Mouse (Mus musculus): Measurements from ENCODE around the gene Aadacl4.
"Not testable (repeated sequence)": the region's sequence is repeated elsewhere in the genome, so short reads cannot be mapped to it uniquely, and the experiment has no call there.

Aadacl4 gene

DNA sequence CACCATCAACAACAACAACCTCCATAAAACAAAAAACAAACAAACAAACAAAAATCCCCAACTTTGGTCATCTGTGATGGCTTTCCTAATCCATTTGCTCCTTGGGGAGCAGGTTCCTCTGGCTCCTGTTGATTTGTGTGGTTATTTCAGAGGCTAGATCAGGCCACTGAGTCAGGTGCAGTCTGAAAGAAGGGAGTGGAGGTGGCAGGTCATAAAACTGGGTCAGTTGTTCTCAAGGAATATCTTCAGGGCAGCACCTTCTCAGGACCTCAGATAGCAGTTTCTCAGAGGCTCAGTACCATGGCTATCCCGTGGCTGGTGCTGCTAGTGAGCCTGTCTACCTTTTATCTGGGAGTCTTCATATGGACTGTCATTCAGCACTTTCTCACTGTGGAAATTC, at the start of gene Aadacl4:
TSS of gene Aadacl4 (plus strand) at position 301 of the 400 bp plus-strand sequence.
- CTCF ChIA-PET: no interaction called here

DNA sequence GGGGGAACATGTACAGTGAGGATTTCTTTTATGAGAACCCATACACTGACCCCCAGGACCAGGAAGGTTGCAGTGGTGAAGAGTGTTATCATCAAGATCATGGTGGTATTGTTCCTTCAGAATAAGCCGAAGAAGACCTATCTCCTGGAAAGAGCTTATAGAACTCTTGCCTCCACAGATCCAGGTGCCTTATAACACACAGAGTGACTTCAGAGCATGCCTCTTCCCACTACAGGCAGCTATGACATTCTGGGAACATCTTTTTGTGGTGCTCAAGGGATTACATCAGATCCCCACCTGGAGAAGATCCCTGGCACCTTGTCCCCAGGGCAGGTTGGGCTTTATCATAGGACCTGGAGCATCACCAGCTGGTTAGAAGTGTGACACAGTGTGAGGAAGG, 48.5 kb upstream of the Aadacl4 start, which contains the start of gene Gm13124:
TSS of gene Gm13124 (minus strand) at position 101 of the 400 bp plus-strand sequence.
- CTCF ChIA-PET: no interaction called here

DNA sequence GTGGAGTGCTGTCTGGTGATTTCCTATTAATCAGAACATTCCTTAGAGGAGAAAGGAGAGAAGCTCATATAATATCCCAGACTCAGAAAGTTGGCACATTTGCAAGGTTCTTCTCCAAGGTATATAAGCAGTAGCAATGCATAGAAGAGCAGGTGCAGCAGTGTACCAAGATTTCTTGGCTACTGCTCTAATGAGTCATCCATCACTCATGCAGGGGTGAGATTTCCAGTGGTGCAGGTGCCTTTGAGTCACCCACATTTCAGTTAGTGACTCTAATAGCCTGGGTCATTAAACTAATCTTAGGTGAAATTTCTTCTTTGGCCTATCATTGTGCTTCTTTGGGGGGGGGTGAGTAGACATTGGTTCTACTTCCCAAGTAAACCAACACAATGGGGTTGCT, 45.8 kb upstream of the Aadacl4 start:
- CTCF ChIA-PET: no interaction called here

DNA sequence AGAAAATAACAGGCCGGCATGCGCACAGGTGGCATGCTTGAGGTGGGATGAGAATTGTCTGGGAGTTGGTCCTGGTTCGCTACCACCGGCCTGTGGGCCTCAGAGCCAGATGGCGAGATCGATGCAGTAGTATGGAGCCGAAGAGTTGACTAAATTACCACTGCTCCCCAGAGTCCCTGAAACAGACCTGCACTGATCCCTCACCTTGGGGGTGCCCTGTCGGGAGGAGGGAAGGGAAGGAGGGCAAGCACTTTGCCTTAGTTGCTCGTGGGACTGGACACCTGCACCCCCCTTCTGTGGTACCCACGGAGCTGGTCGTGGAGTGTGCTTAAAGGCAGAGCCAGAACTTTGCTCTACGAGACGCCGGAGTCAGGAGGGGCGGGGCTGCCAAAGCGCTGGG, 27.3 kb upstream of the Aadacl4 start:
- CTCF ChIA-PET: not testable (repeated sequence)

DNA sequence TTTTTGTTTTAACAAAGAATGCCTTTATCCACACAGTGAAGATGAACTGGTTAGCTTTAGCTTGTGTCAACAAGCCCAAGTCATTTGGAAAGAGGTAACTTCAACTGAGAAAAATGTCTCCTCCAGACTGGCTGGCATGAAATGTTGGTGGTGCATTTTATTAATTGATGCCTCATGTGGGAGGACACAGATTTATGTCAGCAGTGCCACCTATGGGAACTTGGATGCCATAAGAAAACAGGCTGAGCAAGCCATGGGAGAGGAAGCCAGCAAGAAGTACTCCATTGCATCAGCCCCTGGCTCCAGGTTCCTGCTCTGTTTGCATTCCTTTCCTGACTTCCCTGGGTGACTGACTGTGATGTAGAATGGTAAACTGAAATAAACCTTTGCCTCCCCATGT, 20.7 kb upstream of the Aadacl4 start:
- CTCF ChIA-PET: no interaction called here

DNA sequence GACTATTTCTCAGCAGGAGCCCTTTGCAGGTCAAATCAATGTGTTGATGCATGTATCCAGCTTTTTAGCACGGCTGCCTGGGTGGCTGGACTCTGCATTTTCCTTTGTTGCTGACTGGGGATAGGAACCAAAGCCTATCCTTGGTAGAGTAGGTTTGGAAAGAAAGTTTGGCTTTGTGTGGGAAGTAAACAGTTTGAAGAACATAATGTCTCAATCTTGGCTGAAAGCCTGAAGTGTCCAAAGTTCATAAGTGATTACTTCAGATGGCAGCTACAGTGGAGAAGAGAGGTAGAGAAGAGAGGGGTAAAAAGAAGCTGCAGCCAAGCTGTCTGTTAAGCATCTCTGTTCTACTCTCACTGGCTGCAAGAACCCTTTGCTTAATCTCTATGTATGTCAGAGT, 1.1 kb downstream of the Aadacl4 start:
- CTCF ChIA-PET: no interaction called here

DNA sequence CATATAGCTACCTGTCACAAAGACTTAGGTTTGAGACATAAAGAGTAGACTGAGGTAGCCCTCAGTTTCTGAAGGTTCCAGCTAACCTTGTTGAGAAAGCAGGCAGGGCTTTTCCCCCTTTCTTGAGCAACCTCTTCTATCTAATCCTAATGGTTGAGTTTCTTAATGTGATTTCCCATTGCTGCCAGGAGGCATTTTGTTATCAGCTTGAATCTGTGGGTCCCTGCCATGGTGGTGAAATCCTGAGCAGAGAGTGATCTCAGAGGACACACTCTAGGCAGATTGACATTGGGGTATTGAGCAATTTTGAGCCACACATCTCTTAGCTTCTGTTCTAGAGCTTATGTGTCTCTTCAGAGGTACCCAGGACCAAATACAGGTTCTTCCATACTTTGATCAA, 24.8 kb downstream of the Aadacl4 start:
- CTCF ChIA-PET: no interaction called here

All from spleen, embryonic (tissue).